Mouse (Mus musculus) ES-E14 (cell line): ENCODE measurements around the gene Ptpra. TPM values are rescaled to one million over a fixed set of nuclear protein-coding genes. Genes with fewer than 3 reads are reported as not detected.

Experiments
- DNase-seq: peaks from one replicate; pipeline ENCODE4 v3.0.0-alpha.2; 2013; ENCODE audit warnings: low read depth, low spot score
- H3K27ac ChIP-seq: 2 replicates; pipeline ENCODE4 v1.5.1; 2012; ENCODE audit warnings: low read depth, mild to moderate bottlenecking, low read length, moderate library complexity, mixed read lengths; ENCODE audit not compliant: poor library complexity, insufficient read depth, severe bottlenecking
- H3K36me3 ChIP-seq: 2 replicates; pipeline ENCODE4 v1.6.1; 2012; ENCODE audit warnings: mild to moderate bottlenecking, low read length, moderate library complexity, mixed read lengths; ENCODE audit not compliant: control insufficient read depth, poor library complexity, insufficient read depth, severe bottlenecking
- H3K4me1 ChIP-seq, 2 experiments: fragments of 150-350 bp in 1 of 2; sonication (generic) in 1 of 2; 2 replicates each; pipeline ENCODE4 v1.6.1; 2012; ENCODE audit warnings: low read length in 2 of 2, mild to moderate bottlenecking in 1 of 2, mixed read lengths in 1 of 2; ENCODE audit not compliant: control insufficient read depth in 2 of 2, insufficient read depth in 2 of 2, poor library complexity in 1 of 2
- H3K4me3 ChIP-seq, 2 experiments: fragments of 150-350 bp in 1 of 2; sonication (generic) in 1 of 2; 2 replicates each; pipeline ENCODE4 v1.5.1; 2012; ENCODE audit warnings: low read length in 2 of 2, low read depth in 1 of 2, mild to moderate bottlenecking in 1 of 2, mixed read lengths in 1 of 2; ENCODE audit not compliant: insufficient read depth in 1 of 2, poor library complexity in 1 of 2, severe bottlenecking in 1 of 2
- H3K9ac ChIP-seq: 2 replicates; pipeline ENCODE4 v1.6.1; 2012; ENCODE audit warnings: low read depth, mild to moderate bottlenecking, low read length, mixed read lengths; ENCODE audit not compliant: poor library complexity, insufficient read depth, severe bottlenecking
- H3K9me3 ChIP-seq: fragments of 150-350 bp; sonication (generic); 2 replicates; pipeline ENCODE4 v1.6.1; 2012; ENCODE audit warnings: low read depth, mild to moderate bottlenecking, low read length; ENCODE audit not compliant: control insufficient read depth, insufficient read depth
- CHD2 ChIP-seq: IDR thresholded peaks from 2 replicates; pipeline ENCODE4 v1.6.1; 2014; ENCODE audit warnings: mild to moderate bottlenecking, low read depth, low read length, inconsistent platforms
- HCFC1 ChIP-seq: IDR thresholded peaks from 2 replicates; pipeline ENCODE4 v1.6.1; 2012; ENCODE audit warnings: low read length, inconsistent platforms, borderline replicate concordance; ENCODE audit not compliant: insufficient read depth
- MAFK ChIP-seq: IDR thresholded peaks from 2 replicates; pipeline ENCODE4 v1.6.1; 2014; ENCODE audit warnings: mild to moderate bottlenecking, low read depth, low read length, inconsistent platforms; ENCODE audit not compliant: insufficient read depth
- ZC3H11A ChIP-seq: IDR thresholded peaks from 2 replicates; pipeline ENCODE4 v1.6.1; 2012; ENCODE audit warnings: low read depth, mild to moderate bottlenecking, inconsistent platforms, low read length, borderline replicate concordance
- ZNF384 ChIP-seq: IDR thresholded peaks from 2 replicates; pipeline ENCODE4 v1.6.1; 2012; ENCODE audit warnings: low read depth, low read length, inconsistent platforms
- in situ Hi-C, 2 experiments: fragments of 600-800 bp; cut with MboI; formaldehyde crosslinking; loops; one replicate each; pipeline ENCODE4 v1.15.1; 2025; ENCODE audit warnings: low sequenced_read_pairs in 2 of 2, inconsistent platforms in 1 of 2; ENCODE audit not compliant: unreplicated experiment in 2 of 2
- total RNA-seq: library from RNA; depleted of rRNA; stranded (reverse); fragments of 300-350 nt; gene quantifications from 2 replicates; pipeline ENCODE4 v1.2.3, GENCODE M21; 2012

Ptpra gene
- total RNA-seq, 1 experiment: 35.1 TPM

DNA sequence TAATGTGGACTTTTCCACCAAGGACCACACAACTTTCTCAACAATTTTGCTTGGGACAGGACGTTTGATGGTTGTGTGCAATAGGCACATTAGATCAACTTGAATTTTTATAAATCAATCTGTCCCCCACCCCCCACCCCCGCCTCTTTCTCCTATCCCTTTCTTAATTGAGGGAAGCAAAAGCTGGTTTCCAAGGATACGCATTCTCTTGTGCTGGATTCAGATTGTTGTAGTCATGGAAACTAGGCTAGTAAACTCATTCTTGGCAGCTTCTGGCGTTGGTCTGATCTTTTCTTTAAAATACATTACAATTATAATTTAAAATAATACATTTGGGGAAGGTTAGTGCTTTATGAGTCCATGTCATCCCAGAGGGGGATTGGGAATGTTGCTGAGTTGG, 19.3 kb downstream of the Ptpra start:
- no peaks in the 10 kb centered on the region for H3K36me3 ChIP-seq
- DNase-seq: no peak
- in situ Hi-C loops: no loop called here
- H3K27ac ChIP-seq: no peak overlapping the region
- H3K4me1 ChIP-seq: peaks cover 5% of the 10 kb centered on the region in 2 experiments; a peak in 1 of 4 replicates
- H3K4me3 ChIP-seq: no peak overlapping the region
- TF ChIP-seq ZNF384: no peak
- H3K9ac ChIP-seq: no peak overlapping the region
- no peaks in the 10 kb centered on the region for H3K9me3 ChIP-seq

DNA sequence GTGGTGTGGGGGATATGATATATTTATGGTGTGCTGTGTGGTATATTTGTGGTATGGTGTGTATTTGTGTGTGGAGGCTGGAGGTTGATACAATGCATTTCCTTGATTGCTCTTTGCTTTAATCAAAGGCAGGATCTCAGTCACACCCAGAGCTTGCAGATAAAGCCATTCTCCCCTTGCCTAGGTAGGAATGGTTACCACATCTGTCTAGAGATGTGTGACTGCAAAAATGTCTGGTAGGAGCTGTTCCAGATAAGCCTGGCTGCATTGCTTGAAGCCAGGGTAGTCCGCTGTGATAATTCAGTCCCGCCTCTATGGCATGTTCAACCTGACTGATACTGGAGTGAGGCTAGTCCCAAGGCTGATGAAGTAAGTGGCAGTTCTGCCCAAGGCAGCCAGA, 19.9 kb downstream of the Ptpra start:
- Histone ChIP-seq H3K36me3 (no peaks in the 10 kb centered on the region), H3K27ac (no peak overlapping the region), H3K9me3 (no peaks in the 10 kb centered on the region), H3K4me3 (no peak overlapping the region), H3K9ac (no peak overlapping the region), H3K4me1 (peaks cover 5% of the 10 kb centered on the region in 2 experiments; a peak in 1 of 4 replicates)
- TF ChIP-seq CHD2: no peak
- DNase-seq: no peak
- in situ Hi-C loops: no loop called here

DNA sequence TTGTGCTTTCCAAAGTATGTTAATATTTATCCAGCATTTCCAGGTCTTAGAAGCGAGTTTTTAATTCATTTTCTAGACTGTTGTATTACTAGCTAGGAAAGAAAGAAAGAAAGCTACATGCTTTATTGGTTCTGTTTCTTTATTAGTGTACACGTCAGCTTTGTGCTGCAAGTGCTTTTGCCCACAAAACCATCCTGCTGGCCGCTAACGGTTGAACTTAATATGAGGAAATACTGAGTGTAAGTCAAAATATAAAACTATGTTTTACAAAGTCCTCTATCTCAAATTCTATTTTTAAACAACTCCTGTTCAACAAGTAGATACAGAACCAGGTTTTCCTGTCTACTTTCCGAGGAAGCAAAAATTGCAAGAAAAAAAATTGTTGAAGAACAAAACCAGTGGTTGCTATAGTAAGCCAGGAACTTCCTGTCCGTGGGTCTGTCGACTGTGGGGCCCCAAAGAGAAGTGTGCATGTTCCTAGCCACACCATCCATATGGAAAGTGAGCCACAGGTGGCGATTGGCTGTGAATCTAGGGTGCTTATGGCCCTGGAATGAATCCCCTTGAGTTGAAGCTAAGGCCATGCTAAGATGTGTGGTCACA, 22.9 kb downstream of the Ptpra start:
- in situ Hi-C loops: no loop called here
- DNase-seq: no peak

DNA sequence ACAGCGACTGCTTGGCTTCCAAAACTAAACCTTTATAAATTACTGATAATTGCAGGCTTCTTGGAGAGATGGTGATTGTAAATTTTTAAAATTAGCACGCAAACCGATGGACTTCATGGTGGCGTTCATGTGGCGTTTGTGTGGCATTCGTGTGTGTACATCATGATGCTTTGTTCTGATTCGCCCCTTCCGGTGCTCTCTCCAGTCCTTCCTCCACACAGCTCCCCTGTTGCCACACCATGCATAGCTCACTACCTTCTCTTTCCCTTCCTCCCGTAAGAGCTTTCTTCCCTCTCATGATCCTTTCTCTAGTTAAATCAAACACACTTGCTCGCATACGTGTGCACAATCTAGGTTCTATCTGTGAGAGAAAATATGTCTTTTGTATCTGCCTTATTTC, 25.7 kb downstream of the Ptpra start:
- Histone ChIP-seq H3K4me1 (peaks cover 0 to 2% of the 10 kb centered on the region in 2 experiments; a peak in 1 of 4 replicates), H3K9me3 (no peaks in the 10 kb centered on the region), H3K27ac (no peak overlapping the region), H3K9ac (no peak overlapping the region), H3K36me3 (no peaks in the 10 kb centered on the region), H3K4me3 (no peak overlapping the region)
- in situ Hi-C loops: no loop called here
- no peak for DNase-seq
- TF ChIP-seq HCFC1 (no peak), ZC3H11A (no peak), MAFK (no peak), ZNF384 (no peak), CHD2 (no peak)

More for the DNA sequence above, 22.9 kb downstream of the Ptpra start:
- no peaks in the 10 kb centered on the region for H3K36me3 ChIP-seq
- no peak overlapping the region for H3K4me3 ChIP-seq
- H3K9ac ChIP-seq: no peak overlapping the region
- H3K4me1 ChIP-seq: peaks cover 5% of the 10 kb centered on the region in 2 experiments; a peak in 1 of 4 replicates
- H3K9me3 ChIP-seq: no peaks in the 10 kb centered on the region
- TF ChIP-seq MAFK (no peak), CHD2 (no peak), ZNF384 (no peak), ZC3H11A (no peak), HCFC1 (no peak)
- no peak overlapping the region for H3K27ac ChIP-seq

DNA sequence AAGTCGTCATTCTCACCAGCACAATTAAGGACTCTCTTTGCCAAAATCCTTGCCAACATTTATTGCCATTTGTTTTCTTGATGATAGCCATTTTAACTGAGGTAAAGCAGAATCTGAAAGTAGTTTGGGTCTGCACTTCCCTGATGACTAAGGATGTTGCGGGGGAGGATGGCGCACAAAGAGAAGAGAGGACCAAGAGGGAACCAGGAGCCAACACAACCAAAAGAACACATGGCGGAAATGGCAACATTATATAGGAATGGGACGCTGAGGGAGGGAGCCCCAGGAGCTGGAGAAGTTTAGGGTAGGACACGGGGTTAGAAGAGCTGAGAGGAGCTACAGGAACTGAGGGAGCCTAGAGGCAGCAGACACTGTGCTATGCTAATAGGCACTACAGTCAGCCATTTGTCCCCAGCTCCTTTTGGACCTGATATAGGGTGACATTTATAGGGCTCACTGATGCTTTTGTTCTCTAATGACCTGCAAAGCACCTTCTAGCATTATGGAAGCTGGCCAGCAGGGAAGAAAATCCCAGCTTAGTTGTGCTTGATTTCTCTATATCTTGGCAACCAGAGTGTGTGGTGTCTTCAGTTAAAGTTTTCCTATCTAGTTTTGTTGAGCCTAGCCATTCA, 26.7 kb downstream of the Ptpra start:
- no peak for TF ChIP-seq MAFK
- no peak for TF ChIP-seq ZNF384
- no peak for TF ChIP-seq ZC3H11A
- no peak for TF ChIP-seq CHD2
- no peak for TF ChIP-seq HCFC1
- no peaks in the 10 kb centered on the region for H3K9me3 ChIP-seq

More for the DNA sequence above, 26.7 kb downstream of the Ptpra start:
- Histone ChIP-seq H3K9ac (no peak overlapping the region), H3K4me3 (no peak overlapping the region), H3K27ac (no peak overlapping the region), H3K4me1 (peaks cover 0 to 2% of the 10 kb centered on the region in 2 experiments; a peak in 1 of 4 replicates), H3K36me3 (no peaks in the 10 kb centered on the region)
- no peak for DNase-seq
- in situ Hi-C loops: no loop called here
